Mouse (Mus musculus): Measurements from ENCODE around the gene Prkcb. TPM values are rescaled to one million over a fixed set of nuclear protein-coding genes. Genes with fewer than 3 reads are reported as not detected.
A peak's percentile ranks its signal among the peaks of the same experiment; 100 is the strongest.

Gene Prkcb
- polyA plus RNA-seq, 1 experiment from 2014 or later, result 6.2 TPM

DNA sequence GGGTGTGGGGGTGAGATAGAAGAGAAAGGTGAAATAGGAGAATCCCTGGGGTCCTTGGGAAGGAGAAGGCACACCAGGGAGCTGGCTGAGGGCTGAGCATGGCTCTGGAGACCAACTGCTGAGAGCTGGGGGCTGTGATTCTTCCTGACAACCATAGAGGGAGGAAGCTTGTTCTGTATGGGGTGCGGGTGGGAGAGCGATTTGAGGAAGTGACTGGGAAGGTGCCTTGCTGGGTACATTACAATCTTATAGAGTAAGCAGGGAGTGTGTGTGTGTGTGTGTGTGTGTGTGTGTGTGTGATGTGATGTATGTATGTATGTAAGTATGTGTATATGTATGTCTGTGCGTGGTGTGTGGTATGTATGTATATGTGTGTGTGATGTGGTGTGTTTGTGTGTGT lies 58.9 kb downstream of the Prkcb start:
- no peaks in the 10 kb centered on the region for H3K9me3 ChIP-seq
- H3K36me3 ChIP-seq, result no peaks in the 10 kb centered on the region
- no peak overlapping the region for H3K4me2 ChIP-seq
- no peak for ATAC-seq (ENCODE audit: extremely low read depth, insufficient number of reproducible peaks, low FRiP score, low TSS enrichment)
- H3K4me1 ChIP-seq, result peaks cover 13% of the 10 kb centered on the region
- 59% methylated on average over 3 of the region's 3 CpGs for WGBS
- no peak overlapping the region for H3K4me3 ChIP-seq
- no peaks in the 10 kb centered on the region for H3K27me3 ChIP-seq (replicated peaks)
- H3K9ac ChIP-seq, result no peak overlapping the region
- 0 out of 2 replicates have a peak overlapping the region, but pooled peaks have one; percentile 22 for H3K27ac ChIP-seq (replicated peaks)

- Histone ChIP-seq H3K27me3 (replicated peaks) (no peaks in the 10 kb centered on the region), H3K27ac (replicated peaks) (no peak overlapping the region), H3K4me1 (peaks cover 13% of the 10 kb centered on the region), H3K4me2 (no peak overlapping the region), H3K4me3 (no peak overlapping the region), H3K36me3 (no peaks in the 10 kb centered on the region), H3K9ac (no peak overlapping the region), H3K9me3 (no peaks in the 10 kb centered on the region)
- WGBS, result 71% methylated on average over 5 of the region's 5 CpGs
- ATAC-seq (ENCODE audit: extremely low read depth, insufficient number of reproducible peaks, low FRiP score, low TSS enrichment), result no peak
These were observed 61.4 kb downstream of the Prkcb start for GRCm38 (mm10) chr7:122349961-122350360.

DNA sequence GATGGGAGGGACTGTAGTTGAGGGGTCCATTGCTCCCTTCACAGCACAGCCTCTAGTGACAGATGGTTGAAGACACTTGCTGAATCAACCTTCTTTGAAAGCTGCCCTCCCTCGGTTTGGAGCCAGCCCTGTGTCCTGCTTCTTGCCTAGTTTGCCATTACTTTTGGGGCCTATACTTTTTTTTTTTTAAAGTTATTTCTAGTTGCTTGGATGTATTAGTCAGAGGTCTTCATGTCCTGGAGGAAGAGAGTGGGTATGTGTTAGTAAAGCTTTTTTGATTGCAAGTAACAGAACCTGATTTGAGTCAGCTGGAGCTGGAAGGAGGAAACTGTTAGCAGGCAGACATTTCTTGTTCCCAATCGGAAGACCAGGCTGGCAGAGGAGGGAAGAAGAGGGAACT lies 62.2 kb downstream of the Prkcb start:
- H3K27ac ChIP-seq (replicated peaks), result no peak overlapping the region
- H3K36me3 ChIP-seq, result no peaks in the 10 kb centered on the region
- H3K4me1 ChIP-seq, result peaks cover 13% of the 10 kb centered on the region
- H3K4me3 ChIP-seq, result no peak overlapping the region
- H3K27me3 ChIP-seq (replicated peaks), result no peaks in the 10 kb centered on the region
- 54% methylated on average over 2 of the region's 2 CpGs for WGBS
- no peaks in the 10 kb centered on the region for H3K9me3 ChIP-seq
- no peak for ATAC-seq (ENCODE audit: extremely low read depth, insufficient number of reproducible peaks, low FRiP score, low TSS enrichment)
- no peak overlapping the region for H3K9ac ChIP-seq
- no peak overlapping the region for H3K4me2 ChIP-seq

GRCm38 (mm10) chr7:122351816-122352215 lies 63.3 kb downstream of the Prkcb start:
- Histone ChIP-seq H3K36me3 (no peaks in the 10 kb centered on the region), H3K4me2 (no peak overlapping the region), H3K9me3 (no peaks in the 10 kb centered on the region), H3K4me1 (peaks cover 6% of the 10 kb centered on the region), H3K4me3 (no peak overlapping the region), H3K27me3 (replicated peaks) (no peaks in the 10 kb centered on the region), H3K27ac (replicated peaks) (no peak overlapping the region), H3K9ac (no peak overlapping the region)
- ATAC-seq (ENCODE audit: extremely low read depth, insufficient number of reproducible peaks, low FRiP score, low TSS enrichment), result no peak
- 66% methylated on average over 4 of the region's 4 CpGs for WGBS

- WGBS, result 64% methylated on average over 12 of the region's 12 CpGs
- Histone ChIP-seq H3K27ac (replicated peaks) (no peak overlapping the region), H3K36me3 (no peaks in the 10 kb centered on the region), H3K4me3 (no peak overlapping the region), H3K4me2 (no peak overlapping the region), H3K27me3 (replicated peaks) (no peaks in the 10 kb centered on the region), H3K9me3 (no peaks in the 10 kb centered on the region), H3K4me1 (0 out of 2 replicates have a peak, but pooled peaks cover 3% of the 10 kb centered on the region), H3K9ac (no peak overlapping the region)
- no peak for ATAC-seq (ENCODE audit: extremely low read depth, insufficient number of reproducible peaks, low FRiP score, low TSS enrichment)
These were observed 64.2 kb downstream of the Prkcb start for GRCm38 (mm10) chr7:122352566-122353277.

DNA sequence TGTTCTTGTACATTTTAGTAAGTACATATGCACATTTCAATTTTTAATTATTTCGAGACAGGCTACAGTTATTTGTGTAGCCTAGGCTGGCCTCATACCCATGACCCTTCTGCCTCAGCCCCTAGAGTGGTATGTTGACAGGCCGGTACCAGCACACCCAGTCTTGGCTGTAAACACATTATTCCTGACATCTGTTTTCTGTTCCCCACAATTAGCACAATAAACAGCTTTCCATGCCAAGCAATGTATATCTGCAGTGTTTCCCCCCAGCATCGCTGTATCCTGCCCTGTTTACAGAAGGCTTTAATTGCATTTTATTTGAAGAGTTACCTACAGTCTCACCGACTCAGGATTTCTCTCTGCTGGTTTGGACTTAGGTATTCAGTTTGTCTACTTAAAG lies 64.8 kb downstream of the Prkcb start:
- no peaks in the 10 kb centered on the region for H3K9me3 ChIP-seq
- no peak overlapping the region for H3K4me3 ChIP-seq
- WGBS, result 77% methylated on average over 4 of the region's 4 CpGs
- no peaks in the 10 kb centered on the region for H3K27me3 ChIP-seq (replicated peaks)
- H3K9ac ChIP-seq, result no peak overlapping the region
- 0 out of 2 replicates have a peak, but pooled peaks cover 4% of the 10 kb centered on the region for H3K4me1 ChIP-seq
- H3K27ac ChIP-seq (replicated peaks), result no peak overlapping the region
- no peak overlapping the region for H3K4me2 ChIP-seq
- no peaks in the 10 kb centered on the region for H3K36me3 ChIP-seq
- no peak for ATAC-seq (ENCODE audit: extremely low read depth, insufficient number of reproducible peaks, low FRiP score, low TSS enrichment)

- Histone ChIP-seq H3K27me3 (replicated peaks) (no peaks in the 10 kb centered on the region), H3K9me3 (no peaks in the 10 kb centered on the region), H3K4me2 (no peak overlapping the region), H3K27ac (replicated peaks) (no peak overlapping the region), H3K36me3 (no peaks in the 10 kb centered on the region), H3K4me1 (0 out of 2 replicates have a peak, but pooled peaks cover 4% of the 10 kb centered on the region), H3K4me3 (no peak overlapping the region), H3K9ac (no peak overlapping the region)
- no peak for ATAC-seq (ENCODE audit: extremely low read depth, insufficient number of reproducible peaks, low FRiP score, low TSS enrichment)
- 36% methylated on average over 2 of the region's 2 CpGs for WGBS
These were observed 68.4 kb downstream of the Prkcb start for GRCm38 (mm10) chr7:122356941-122357340.

GRCm38 (mm10) chr7:122357847-122358246 lies 69.3 kb downstream of the Prkcb start:
- Histone ChIP-seq H3K4me1 (0 out of 2 replicates have a peak, but pooled peaks cover 4% of the 10 kb centered on the region), H3K4me2 (no peak overlapping the region), H3K27ac (replicated peaks) (no peak overlapping the region), H3K9me3 (no peaks in the 10 kb centered on the region), H3K4me3 (no peak overlapping the region), H3K9ac (no peak overlapping the region), H3K36me3 (no peaks in the 10 kb centered on the region), H3K27me3 (replicated peaks) (no peaks in the 10 kb centered on the region)
- no peak for ATAC-seq (ENCODE audit: extremely low read depth, insufficient number of reproducible peaks, low FRiP score, low TSS enrichment)
- WGBS, result 69% methylated on average over 7 of the region's 7 CpGs

DNA sequence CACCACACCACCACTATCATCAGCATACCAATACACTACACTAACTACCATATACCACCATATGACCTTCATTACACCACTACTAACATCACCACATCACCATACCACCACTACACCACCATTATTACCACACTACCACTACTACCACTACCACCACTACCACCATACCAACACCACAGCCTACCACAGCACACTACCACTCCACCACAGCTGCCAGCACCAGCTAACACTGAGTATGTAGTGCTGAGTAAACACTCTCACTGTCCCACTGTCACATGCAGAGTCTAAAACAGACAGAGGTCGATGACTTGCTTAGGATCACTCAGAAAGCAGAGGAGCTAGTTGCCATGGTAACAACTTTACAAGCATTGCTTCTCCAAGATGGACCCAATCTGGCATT lies 78.1 kb downstream of the Prkcb start:
- Histone ChIP-seq H3K27ac (replicated peaks) (no peak overlapping the region), H3K9ac (no peak overlapping the region), H3K9me3 (no peaks in the 10 kb centered on the region), H3K4me1 (no peaks in the 10 kb centered on the region), H3K36me3 (no peaks in the 10 kb centered on the region), H3K27me3 (replicated peaks) (no peaks in the 10 kb centered on the region), H3K4me2 (no peak overlapping the region), H3K4me3 (no peak overlapping the region)
- 56% methylated on average over 1 of the region's 1 CpGs for WGBS
- ATAC-seq (ENCODE audit: extremely low read depth, insufficient number of reproducible peaks, low FRiP score, low TSS enrichment), result no peak

DNA sequence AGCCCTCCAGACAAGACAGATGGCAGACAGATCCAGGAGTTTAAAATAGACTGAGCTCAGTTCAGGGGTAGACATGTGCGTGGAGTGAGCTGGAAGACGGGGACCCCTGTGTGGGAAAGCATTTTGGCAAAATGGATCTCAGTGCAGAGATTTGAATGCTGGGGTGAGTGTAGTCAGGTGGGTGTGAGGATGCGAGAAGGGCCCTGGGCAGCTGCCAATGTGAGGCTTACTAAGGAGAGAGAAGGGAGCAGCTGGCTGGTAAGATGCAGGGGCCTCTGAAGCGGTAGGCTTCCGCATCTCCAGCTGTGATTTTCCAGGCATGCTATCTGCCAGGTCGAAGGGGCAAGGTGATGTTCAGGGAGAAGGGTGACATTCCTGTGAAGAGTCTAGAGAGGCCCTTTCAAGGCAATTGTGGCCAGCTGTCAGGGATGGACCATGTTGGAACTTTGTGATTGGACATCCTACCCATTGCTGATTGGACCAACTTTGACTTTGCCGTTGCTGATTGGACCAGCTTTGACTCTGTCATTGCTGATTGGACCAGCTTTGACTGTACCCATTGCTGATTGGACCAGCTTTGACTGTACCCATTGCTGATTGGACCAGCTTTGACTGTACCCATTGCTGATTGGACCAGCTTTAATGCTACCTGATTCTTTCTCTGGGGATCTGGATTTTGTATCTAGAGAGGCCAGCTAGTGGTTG lies 78.9 kb downstream of the Prkcb start:
- Histone ChIP-seq H3K4me2 (no peak overlapping the region), H3K4me3 (no peak overlapping the region), H3K9me3 (no peaks in the 10 kb centered on the region), H3K36me3 (no peaks in the 10 kb centered on the region), H3K4me1 (no peaks in the 10 kb centered on the region), H3K27me3 (replicated peaks) (no peaks in the 10 kb centered on the region), H3K27ac (replicated peaks) (no peak overlapping the region), H3K9ac (no peak overlapping the region)
- 80% methylated on average over 7 of the region's 7 CpGs for WGBS
- ATAC-seq (ENCODE audit: extremely low read depth, insufficient number of reproducible peaks, low FRiP score, low TSS enrichment), result no peak

DNA sequence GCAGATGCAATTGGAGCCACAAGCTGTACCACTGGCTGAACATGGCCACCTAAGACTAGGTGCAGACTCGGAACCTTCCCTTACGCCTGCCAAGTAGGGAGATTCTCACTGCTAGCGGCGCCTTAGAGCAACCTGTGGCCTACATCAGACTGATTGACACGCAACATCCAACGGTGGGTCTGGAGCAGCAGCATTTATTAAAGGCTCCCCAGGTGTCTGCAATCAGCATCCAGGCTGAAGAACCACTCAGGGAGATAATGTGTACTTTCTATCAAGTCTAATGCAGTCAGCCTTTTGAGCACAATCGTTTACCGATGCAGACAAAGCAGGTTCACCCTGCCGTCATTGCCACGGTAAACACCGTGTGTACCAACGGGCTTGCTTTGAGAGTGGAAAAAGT lies 81.9 kb downstream of the Prkcb start:
- Histone ChIP-seq H3K4me2 (no peak overlapping the region), H3K36me3 (no peaks in the 10 kb centered on the region), H3K27me3 (replicated peaks) (no peaks in the 10 kb centered on the region), H3K4me1 (no peaks in the 10 kb centered on the region), H3K9ac (no peak overlapping the region), H3K9me3 (no peaks in the 10 kb centered on the region), H3K4me3 (no peak overlapping the region), H3K27ac (replicated peaks) (no peak overlapping the region)
- 87% methylated on average over 12 of the region's 12 CpGs for WGBS
- ATAC-seq (ENCODE audit: extremely low read depth, insufficient number of reproducible peaks, low FRiP score, low TSS enrichment), result no peak

- no peak for ATAC-seq (ENCODE audit: extremely low read depth, insufficient number of reproducible peaks, low FRiP score, low TSS enrichment)
- no peaks in the 10 kb centered on the region for H3K36me3 ChIP-seq
- H3K9me3 ChIP-seq, result no peaks in the 10 kb centered on the region
- H3K4me2 ChIP-seq, result no peak overlapping the region
- H3K4me1 ChIP-seq, result no peaks in the 10 kb centered on the region
- 57% methylated on average over 5 of the region's 5 CpGs for WGBS
- H3K27ac ChIP-seq (replicated peaks), result no peak overlapping the region
- H3K4me3 ChIP-seq, result no peak overlapping the region
- no peaks in the 10 kb centered on the region for H3K27me3 ChIP-seq (replicated peaks)
- no peak overlapping the region for H3K9ac ChIP-seq
These were observed 83.4 kb downstream of the Prkcb start for GRCm38 (mm10) chr7:122371947-122372346.
